Mouse (Mus musculus): ENCODE results near the gene Orm3. TPM values are rescaled to one million over a fixed set of nuclear protein-coding genes. Genes with fewer than 3 reads are reported as not detected.

Gene Orm3
- polyA plus RNA-seq, 1 experiment from 2014 or later, result not detected

DNA sequence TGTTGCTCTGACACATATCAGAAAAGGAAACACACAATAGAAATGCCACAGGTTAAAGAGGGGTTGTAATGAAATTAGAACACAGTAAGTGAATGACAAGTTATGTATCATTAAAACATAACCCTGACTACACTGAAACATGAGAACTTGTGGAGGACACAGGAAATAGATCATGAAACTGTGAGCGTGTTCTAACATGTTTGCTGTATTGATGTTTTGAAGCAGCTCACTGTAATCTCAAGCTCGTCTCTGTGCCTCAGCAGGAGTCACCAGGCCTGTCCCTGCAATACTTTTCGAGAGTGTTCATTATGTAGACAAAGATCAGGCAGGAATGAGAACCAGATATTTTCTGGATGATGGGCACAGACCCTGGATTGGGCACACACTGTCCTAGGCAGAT lies 12.4 kb upstream of the Orm3 start:
- H3K4me1 ChIP-seq (ENCODE audit: insufficient read depth), result no peaks in the 10 kb centered on the region
- no peaks in the 10 kb centered on the region for H3K9me3 ChIP-seq (ENCODE audit: low read length)
- H3K27ac ChIP-seq (ENCODE audit: low read depth), result no peak overlapping the region
- no peak for DNase-seq
- H3K4me3 ChIP-seq (ENCODE audit: low read depth, low read length), result no peak overlapping the region
- no peak for ATAC-seq
- H3K9ac ChIP-seq (replicated peaks), result no peak overlapping the region
- no peaks in the 10 kb centered on the region for H3K27me3 ChIP-seq (ENCODE audit: insufficient read depth, low read length)
- TF ChIP-seq CTCF (IDR thresholded peaks at IDR 0.05; ENCODE audit: low read depth), result no peak
- no peak for TF ChIP-seq EP300 (IDR thresholded peaks at IDR 0.05; ENCODE audit: low read depth)
- H3K4me2 ChIP-seq (ENCODE audit: low read depth, low read length), result no peak overlapping the region
- WGBS (ENCODE audit: insufficient replicate concordance), result 52% methylated on average over 3 of the region's 3 CpGs
- H3K36me3 ChIP-seq (replicated peaks; ENCODE audit: insufficient read depth, low read length), result no peaks in the 10 kb centered on the region

DNA sequence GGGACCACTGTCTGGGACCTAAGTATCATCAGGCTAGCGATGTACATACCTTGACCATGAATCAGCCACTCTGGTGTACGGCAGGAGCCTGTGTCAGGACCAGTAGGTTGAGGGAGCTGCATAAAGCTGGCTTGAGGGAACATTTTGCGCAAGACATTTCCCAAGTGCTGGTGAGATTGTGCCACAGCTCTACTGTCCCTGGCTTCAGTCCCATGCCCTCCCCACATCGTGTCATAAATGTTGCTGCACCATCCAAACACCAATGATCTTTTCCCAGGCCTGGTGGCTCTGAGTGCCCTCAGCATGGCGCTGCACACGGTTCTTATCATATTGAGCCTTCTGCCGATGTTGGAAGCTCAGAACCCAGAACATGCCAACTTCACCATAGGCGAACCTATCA lies 11.7 kb upstream of the Orm3 start, which contains the start of gene Orm1:
TSS of gene Orm1 (plus strand) at position 266 of the 400 bp plus-strand sequence.
- WGBS (ENCODE audit: insufficient replicate concordance), result 66% methylated on average over 8 of the region's 8 CpGs
- Histone ChIP-seq H3K9ac (replicated peaks) (no peak within 1 kb of the TSS), H3K27ac (ENCODE audit: low read depth) (no peak within 1 kb of the TSS), H3K4me3 (ENCODE audit: low read depth, low read length) (no peak within 1 kb of the TSS), H3K4me2 (ENCODE audit: low read depth, low read length) (0 out of 2 replicates have a peak within 1 kb of the TSS, but pooled peaks have one; percentile 11), H3K9me3 (ENCODE audit: low read length) (no peaks in the 10 kb centered on the region), H3K27me3 (ENCODE audit: insufficient read depth, low read length) (no peaks in the 10 kb centered on the region), H3K4me1 (ENCODE audit: insufficient read depth) (no peaks in the 10 kb centered on the region), H3K36me3 (replicated peaks; ENCODE audit: insufficient read depth, low read length) (no peaks in the 10 kb centered on the region)
- DNase-seq (peak; percentile 72), ATAC-seq (peak; percentile 90)
- TF ChIP-seq CTCF (IDR thresholded peaks at IDR 0.05; ENCODE audit: low read depth), result no peak
- peak; percentile 46; the same call in 1 of the 2 replicates for TF ChIP-seq EP300 (IDR thresholded peaks at IDR 0.05; ENCODE audit: low read depth)

DNA sequence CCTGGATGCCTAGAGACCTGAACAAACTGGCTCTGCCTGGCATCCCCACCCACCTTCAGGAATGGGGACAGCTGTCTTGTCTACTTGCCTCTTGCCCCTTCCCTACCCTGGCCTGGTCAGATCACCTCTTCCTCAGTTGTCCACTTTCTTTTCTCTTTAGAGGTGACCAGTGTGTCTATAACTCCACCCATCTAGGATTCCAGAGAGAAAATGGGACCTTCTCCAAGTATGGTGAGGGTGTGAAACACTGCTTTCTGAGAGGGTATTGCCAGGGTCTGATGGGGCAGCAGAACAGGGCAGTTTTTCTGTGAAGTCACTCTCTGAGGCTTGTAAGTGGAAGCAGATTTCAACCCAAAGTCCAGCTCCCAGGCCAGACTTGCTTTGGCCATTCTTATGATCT lies 10.7 kb upstream of the Orm3 start:
- Histone ChIP-seq H3K36me3 (replicated peaks; ENCODE audit: insufficient read depth, low read length) (no peaks in the 10 kb centered on the region), H3K27me3 (ENCODE audit: insufficient read depth, low read length) (no peaks in the 10 kb centered on the region), H3K9ac (replicated peaks) (no peak overlapping the region), H3K4me2 (ENCODE audit: low read depth, low read length) (no peak overlapping the region), H3K27ac (ENCODE audit: low read depth) (no peak overlapping the region), H3K4me1 (ENCODE audit: insufficient read depth) (no peaks in the 10 kb centered on the region), H3K9me3 (ENCODE audit: low read length) (no peaks in the 10 kb centered on the region), H3K4me3 (ENCODE audit: low read depth, low read length) (no peak overlapping the region)
- DNase-seq, result no peak
- no peak for ATAC-seq
- TF ChIP-seq EP300 (IDR thresholded peaks at IDR 0.05; ENCODE audit: low read depth), result no peak
- no peak for TF ChIP-seq CTCF (IDR thresholded peaks at IDR 0.05; ENCODE audit: low read depth)

DNA sequence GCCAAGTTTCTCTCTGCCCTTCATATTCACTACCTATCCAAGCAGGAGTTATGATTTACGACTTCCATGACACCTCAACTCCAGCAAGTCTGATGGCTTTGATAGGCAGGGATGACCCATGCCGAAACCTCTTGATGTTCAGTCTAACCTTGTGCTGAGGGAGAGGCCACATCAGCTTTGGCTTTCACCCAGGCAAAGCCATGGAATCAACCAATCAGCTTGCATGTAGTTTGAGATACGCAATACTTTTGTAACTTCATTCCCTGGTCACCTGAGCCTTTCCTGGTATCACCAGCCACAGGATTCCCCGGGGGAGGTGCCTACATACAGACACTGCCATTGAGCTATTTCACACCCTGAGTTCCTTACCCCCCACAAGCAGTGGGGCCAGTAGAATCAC lies 9.3 kb upstream of the Orm3 start:
- no peak for DNase-seq
- no peak overlapping the region for H3K4me2 ChIP-seq (ENCODE audit: low read depth, low read length)
- no peak overlapping the region for H3K27ac ChIP-seq (ENCODE audit: low read depth)
- H3K36me3 ChIP-seq (replicated peaks; ENCODE audit: insufficient read depth, low read length), result no peaks in the 10 kb centered on the region
- no peaks in the 10 kb centered on the region for H3K9me3 ChIP-seq (ENCODE audit: low read length)
- H3K4me1 ChIP-seq (ENCODE audit: insufficient read depth), result no peaks in the 10 kb centered on the region
- peak; percentile 65 for ATAC-seq
- no peak overlapping the region for H3K4me3 ChIP-seq (ENCODE audit: low read depth, low read length)
- 63% methylated on average over 4 of the region's 4 CpGs for WGBS (ENCODE audit: insufficient replicate concordance)
- H3K9ac ChIP-seq (replicated peaks), result no peak overlapping the region
- no peaks in the 10 kb centered on the region for H3K27me3 ChIP-seq (ENCODE audit: insufficient read depth, low read length)
- TF ChIP-seq EP300 (IDR thresholded peaks at IDR 0.05; ENCODE audit: low read depth) (no peak), CTCF (IDR thresholded peaks at IDR 0.05; ENCODE audit: low read depth) (no peak)

DNA sequence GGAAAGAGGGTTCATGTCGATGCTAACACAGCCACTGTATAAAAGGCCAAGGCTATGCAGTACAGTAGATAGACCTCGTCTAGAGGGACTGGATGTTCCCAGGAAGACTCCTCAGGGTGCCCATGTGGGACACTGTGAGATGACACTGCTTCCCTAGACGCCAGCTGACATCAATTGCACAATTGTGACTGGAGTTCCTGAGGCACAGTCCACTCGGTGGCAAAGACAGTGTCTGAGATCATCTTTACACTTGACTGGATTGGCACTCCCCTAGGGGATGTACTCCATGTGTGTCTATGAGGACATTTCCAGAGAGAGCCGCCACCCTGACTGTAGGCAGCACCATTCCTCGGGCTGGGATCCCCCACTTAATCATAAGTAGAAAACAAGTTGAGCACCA lies 7.4 kb upstream of the Orm3 start:
- WGBS (ENCODE audit: insufficient replicate concordance), result 55% methylated on average over 6 of the region's 6 CpGs
- Histone ChIP-seq H3K4me2 (ENCODE audit: low read depth, low read length) (no peak overlapping the region), H3K4me3 (ENCODE audit: low read depth, low read length) (no peak overlapping the region), H3K9ac (replicated peaks) (no peak overlapping the region), H3K4me1 (ENCODE audit: insufficient read depth) (no peaks in the 10 kb centered on the region), H3K27me3 (ENCODE audit: insufficient read depth, low read length) (no peaks in the 10 kb centered on the region), H3K36me3 (replicated peaks; ENCODE audit: insufficient read depth, low read length) (no peaks in the 10 kb centered on the region), H3K27ac (ENCODE audit: low read depth) (no peak overlapping the region), H3K9me3 (ENCODE audit: low read length) (no peaks in the 10 kb centered on the region)
- ATAC-seq, result no peak
- no peak for DNase-seq
- TF ChIP-seq EP300 (IDR thresholded peaks at IDR 0.05; ENCODE audit: low read depth) (no peak), CTCF (IDR thresholded peaks at IDR 0.05; ENCODE audit: low read depth) (no peak)

DNA sequence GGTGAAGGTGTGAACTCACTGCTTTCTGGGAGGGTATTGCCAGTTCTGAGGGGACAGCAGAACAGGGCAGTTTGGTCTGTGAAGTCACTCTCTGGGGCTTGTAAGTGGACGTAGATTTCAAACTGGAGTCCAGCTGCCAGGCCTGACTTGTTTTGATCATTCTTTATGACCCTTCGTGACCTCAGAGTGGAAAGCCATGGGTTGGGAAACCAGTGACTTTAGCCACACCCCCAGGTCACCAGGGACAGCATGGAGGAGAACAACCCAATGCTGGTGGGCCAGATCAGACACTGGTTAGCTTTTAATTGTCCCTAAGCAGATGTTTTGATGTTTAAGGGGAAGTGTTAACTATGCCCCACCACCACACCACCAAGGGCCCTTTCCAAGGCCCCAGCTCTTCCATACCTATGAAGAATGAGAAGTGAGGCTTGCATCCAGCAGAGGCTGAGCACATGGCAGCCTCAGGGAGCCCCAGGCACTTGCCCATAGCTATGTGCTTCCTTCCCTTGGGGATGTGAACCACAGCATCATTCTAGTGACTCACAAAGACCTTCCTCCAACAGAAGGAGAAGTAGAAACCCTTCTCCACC lies 1.1 kb downstream of the Orm3 start:
- TF ChIP-seq EP300 (IDR thresholded peaks at IDR 0.05; ENCODE audit: low read depth) (no peak), CTCF (IDR thresholded peaks at IDR 0.05; ENCODE audit: low read depth) (no peak)
- H3K4me1 ChIP-seq (ENCODE audit: insufficient read depth), result peaks cover 9% of the 10 kb centered on the region
- ATAC-seq, result peak; percentile 79
- H3K4me2 ChIP-seq (ENCODE audit: low read depth, low read length), result no peak overlapping the region
- DNase-seq, result peak; percentile 53
- H3K36me3 ChIP-seq (replicated peaks; ENCODE audit: insufficient read depth, low read length), result no peaks in the 10 kb centered on the region
- H3K4me3 ChIP-seq (ENCODE audit: low read depth, low read length), result no peak overlapping the region
- no peak overlapping the region for H3K27ac ChIP-seq (ENCODE audit: low read depth)
- H3K27me3 ChIP-seq (ENCODE audit: insufficient read depth, low read length), result no peaks in the 10 kb centered on the region
- no peaks in the 10 kb centered on the region for H3K9me3 ChIP-seq (ENCODE audit: low read length)
- 38% methylated on average over 2 of the region's 2 CpGs for WGBS (ENCODE audit: insufficient replicate concordance)
- H3K9ac ChIP-seq (replicated peaks), result no peak overlapping the region

Measured in liver, postnatal 0 days (tissue).